Mouse (Mus musculus): ENCODE measurements around the gene Anapc4.
A peak's percentile ranks its signal among the peaks of the same experiment; 100 is the strongest.

Anapc4 gene

DNA sequence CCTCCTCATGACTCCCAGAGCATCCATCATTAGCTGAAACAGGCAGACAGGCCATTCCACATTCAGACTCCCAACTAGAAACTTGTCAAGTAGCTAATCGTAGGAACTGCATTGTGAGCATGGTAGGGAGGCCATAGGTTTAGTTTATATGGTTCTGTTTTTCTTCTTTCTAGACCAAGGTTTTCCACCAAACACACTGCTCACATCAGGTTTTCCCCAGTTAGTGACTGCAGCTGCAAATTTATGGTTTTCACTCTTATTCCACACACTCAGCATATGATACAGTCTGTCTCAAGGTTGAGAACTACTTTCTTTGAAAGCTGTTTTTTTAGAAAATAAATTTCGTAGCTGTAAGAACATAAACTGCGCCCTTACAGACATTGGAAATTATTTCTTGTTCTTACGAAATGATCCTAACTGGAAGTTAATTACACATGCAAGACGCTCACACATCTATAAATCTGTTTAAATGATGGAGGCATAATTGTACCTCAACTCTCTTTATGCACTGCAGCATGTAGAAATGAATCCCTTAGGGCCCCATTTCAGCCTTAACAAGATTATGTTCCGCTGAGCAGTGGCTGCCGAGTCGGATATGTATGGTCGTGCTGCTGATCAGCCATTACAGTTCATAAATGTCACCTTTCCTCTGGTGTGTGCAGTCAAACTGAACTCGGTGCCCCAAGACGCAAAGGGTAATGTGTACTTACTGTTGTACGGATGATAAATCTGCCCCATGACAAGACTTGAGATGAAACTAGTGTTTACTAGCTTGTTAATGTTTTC lies 35.3 kb downstream of the Anapc4 start:
- no peak for DNase-seq (ENCODE audit: low read depth in 1 of 2, low spot score in 2 of 2)

- no peak for DNase-seq (ENCODE audit: low read depth in 1 of 2, low spot score in 2 of 2)
Measured at GRCm38 (mm10) chr5:52871461-52871860, 37.6 kb downstream of the Anapc4 start.

DNA sequence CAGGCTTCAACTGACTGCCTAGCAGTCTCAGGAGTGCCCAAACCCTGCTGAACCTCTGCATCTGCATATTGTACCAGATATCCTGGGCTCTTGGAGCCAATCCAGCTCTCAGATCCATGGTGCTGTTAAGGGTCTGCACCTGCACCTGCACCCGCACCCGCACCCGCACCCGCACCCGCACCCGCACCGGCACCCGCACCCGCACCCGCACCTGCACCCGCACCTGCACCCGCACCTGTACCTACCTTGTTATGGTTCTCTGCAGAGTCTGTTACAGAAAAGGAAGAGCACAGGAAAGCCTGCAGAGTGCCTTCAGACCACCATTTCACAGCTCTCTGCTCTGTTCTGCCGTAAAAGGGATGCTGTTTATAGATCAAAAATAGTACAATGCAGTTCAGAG lies 38.2 kb downstream of the Anapc4 start:
- DNase-seq (ENCODE audit: low read depth in 1 of 2, low spot score in 2 of 2), result no peak

DNA sequence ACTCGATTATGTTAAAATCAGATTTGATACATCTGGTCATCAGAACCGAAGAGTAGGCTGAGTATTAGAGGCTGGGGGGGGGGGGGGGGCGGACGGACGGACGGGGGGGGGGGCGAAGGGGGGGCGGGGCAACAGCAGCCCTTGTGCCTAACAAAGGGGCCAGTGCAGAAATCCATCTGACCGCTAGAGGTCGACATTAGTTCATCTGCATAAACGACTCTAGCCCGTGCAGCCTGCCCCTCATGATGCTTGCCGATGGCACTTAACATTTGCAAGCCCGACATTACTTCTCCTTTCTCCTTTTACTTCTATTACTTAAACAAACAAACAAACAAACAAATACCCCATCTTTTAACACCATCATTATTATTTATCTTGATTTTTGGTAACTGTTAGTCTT lies 45.0 kb downstream of the Anapc4 start:
- no peak for DNase-seq (ENCODE audit: low read depth in 1 of 2, low spot score in 2 of 2)

DNA sequence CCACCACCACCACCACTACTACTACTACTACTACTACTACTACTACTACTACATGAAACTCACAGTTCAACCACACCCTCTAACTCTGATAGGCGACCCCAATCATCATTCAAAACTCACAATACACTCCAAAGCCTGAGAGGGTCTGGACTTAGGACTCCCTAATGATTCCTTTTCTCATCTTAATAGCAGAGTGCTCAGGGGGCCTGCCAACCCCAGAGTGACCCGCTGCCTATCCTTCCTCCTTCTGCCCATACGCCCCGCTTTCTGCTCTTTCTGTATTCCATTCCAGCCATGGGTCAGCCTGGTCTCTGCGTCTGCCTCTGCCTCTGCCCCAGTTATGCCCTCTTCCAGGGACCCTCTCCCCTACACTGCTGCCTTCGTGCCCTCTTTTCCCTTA lies 46.1 kb downstream of the Anapc4 start:
- DNase-seq (ENCODE audit: low read depth in 1 of 2, low spot score in 2 of 2), result no peak

- no peak for DNase-seq (ENCODE audit: low read depth in 1 of 2, low spot score in 2 of 2)
Measured at GRCm38 (mm10) chr5:52882446-52882845, 48.6 kb downstream of the Anapc4 start.

GRCm38 (mm10) chr5:52887085-52887484 lies 53.3 kb downstream of the Anapc4 start:
- DNase-seq (ENCODE audit: low read depth in 1 of 2, low spot score in 2 of 2), result peak in 1 of 2 experiments; percentile 4

GRCm38 (mm10) chr5:52889919-52890318 lies 56.1 kb downstream of the Anapc4 start:
- DNase-seq (ENCODE audit: low read depth in 1 of 2, low spot score in 2 of 2), result no peak

- DNase-seq (ENCODE audit: low read depth in 1 of 2, low spot score in 2 of 2), result no peak
Measured at GRCm38 (mm10) chr5:52891949-52892835, 58.4 kb downstream of the Anapc4 start.

GRCm38 (mm10) chr5:52893938-52894337 lies 60.1 kb downstream of the Anapc4 start:
- DNase-seq (ENCODE audit: low read depth in 1 of 2, low spot score in 2 of 2), result no peak

DNA sequence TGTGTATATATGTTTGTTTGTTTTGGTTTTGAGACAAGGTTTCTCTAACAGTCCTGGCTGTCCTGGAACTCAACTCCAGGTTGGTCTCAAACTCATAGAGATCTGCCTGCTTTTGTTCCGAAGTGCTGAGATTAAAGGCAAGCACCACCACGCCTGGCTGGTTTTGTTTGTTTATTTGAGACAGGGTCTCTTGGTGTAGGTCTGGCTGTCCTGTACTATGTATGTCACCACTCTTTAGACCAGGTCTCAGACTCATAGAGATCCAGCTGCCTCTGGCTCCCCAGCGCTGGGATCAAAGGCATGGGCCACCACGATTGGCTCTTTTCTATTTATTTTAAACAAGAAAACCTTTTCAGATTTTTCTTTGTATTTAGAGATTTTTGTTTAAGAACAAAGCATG lies 70.4 kb downstream of the Anapc4 start:
- DNase-seq (ENCODE audit: low read depth in 1 of 2, low spot score in 2 of 2), result no peak

GRCm38 (mm10) chr5:52904671-52905070 lies 70.9 kb downstream of the Anapc4 start:
- DNase-seq (ENCODE audit: low read depth in 1 of 2, low spot score in 2 of 2), result no peak

DNA sequence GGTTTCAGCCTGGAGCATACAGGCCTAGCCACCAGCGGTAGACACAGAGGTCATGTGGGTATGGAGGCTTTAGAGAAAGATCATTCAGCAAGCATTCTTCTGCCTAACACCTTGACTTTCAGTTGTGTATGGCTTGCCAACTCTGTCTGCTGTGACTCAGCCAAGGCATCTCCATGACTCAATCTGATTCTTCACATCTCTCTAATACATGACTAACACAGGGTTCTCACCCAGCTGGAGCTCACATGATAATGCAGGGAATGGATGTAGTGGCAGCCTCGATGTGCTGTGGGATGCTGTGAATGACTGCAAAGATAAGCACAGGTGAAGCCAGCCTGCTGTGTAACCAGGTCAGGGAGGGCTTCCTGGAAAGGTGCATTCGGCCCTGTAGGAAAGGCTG lies 74.4 kb downstream of the Anapc4 start:
- no peak for DNase-seq (ENCODE audit: low read depth in 1 of 2, low spot score in 2 of 2)

DNA sequence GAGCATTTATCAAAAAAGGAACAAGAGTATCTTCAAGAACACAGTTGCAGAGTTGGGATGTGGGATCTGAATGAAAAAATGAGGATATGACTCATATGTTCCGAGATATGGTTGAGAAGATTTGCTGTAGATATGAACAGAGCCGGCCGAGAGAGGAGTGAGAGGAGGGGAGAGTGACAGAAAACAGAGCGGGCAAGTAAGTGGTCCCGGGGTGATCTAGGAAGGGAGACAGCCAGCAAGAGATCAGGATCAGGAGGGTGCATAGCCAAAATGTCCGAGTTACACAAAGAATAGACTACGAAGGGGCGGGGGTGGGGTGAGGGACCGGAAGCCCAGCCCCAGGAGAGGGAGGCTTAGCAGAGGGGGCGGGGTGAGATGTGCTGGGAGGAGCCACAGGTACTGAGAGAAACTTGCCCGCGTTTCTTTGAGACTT lies 76.4 kb downstream of the Anapc4 start:
- no peak for DNase-seq (ENCODE audit: low read depth in 1 of 2, low spot score in 2 of 2)

GRCm38 (mm10) chr5:52911286-52911870 lies 77.6 kb downstream of the Anapc4 start:
- DNase-seq (ENCODE audit: low read depth in 1 of 2, low spot score in 2 of 2), result no peak

DNA sequence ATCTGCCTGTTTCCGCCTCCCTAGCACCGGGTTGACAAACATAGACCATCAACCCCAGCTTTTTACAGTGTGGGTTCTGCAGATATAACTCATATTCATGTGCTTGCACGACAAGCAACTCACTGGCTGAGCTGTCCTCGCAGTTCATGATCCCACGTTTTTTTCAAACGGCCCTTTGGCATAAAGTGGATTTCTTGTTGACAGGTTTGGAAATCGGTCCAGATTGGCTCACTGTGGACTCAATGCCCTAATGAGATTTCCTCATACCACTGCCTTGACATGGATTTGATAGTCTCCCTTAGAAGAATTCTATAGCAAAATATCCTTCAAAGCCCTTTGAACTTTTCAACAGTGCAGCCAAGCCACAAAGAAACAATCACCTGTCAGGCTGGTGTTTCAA lies 79.9 kb downstream of the Anapc4 start:
- no peak for DNase-seq (ENCODE audit: low read depth in 1 of 2, low spot score in 2 of 2)

- DNase-seq (ENCODE audit: low read depth in 1 of 2, low spot score in 2 of 2), result no peak
Measured at GRCm38 (mm10) chr5:52916186-52916585, 82.4 kb downstream of the Anapc4 start.
